Mouse (Mus musculus) ovary, adult 18-20 months (tissue): Measurements from ENCODE around the gene Chid1.

Experiments
- DNase-seq: peaks from one replicate; pipeline ENCODE4 v3.0.0; 2022; ENCODE audit warnings: low spot score, mixed read lengths

Gene Chid1

DNA sequence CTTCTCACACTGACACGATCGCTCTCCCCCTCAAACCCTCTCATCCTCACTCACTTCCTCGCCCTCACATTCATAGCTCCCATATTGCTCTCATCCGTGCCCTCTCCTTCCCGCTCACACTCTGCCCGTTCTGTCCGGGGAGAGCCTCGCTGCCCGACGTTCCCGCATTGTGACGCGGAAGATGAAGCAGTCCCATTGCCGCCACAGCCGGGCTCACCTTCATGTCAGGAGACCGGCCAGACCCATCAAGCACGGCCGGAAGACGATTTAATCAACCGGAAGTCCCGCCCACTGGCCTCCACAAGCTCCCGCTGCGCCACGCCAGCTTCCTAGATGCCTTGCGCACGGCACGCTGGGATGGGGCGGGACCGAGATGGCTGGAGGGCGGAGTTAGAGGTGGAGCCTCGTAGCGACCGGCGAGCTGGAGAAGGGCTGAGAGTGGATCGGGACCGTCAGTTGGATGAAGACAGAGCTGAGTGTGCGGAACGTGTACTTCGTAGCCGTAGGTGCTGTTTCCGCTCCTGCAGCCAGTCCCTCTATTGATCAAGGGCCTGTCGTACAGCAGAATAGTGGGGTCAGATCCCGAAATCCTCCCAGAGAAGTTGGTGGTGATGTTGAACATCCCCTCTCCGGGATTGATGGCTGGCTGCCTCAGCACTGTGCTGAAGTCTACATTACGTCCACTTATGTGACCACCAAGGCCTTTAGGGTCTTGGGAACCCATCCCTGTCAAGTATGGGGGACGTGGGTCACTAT, at the start of gene Chid1:
TSS of gene Chid1 (minus strand) at position 302 of the 756 bp plus-strand sequence.
- DNase-seq: peak; percentile 95

- no peak for DNase-seq
Observed at GRCm38 (mm10) chr7:141588890-141589289, 49.2 kb upstream of the Chid1 start.

- no peak for DNase-seq
Observed at GRCm38 (mm10) chr7:141585881-141586280, 46.2 kb upstream of the Chid1 start.

DNA sequence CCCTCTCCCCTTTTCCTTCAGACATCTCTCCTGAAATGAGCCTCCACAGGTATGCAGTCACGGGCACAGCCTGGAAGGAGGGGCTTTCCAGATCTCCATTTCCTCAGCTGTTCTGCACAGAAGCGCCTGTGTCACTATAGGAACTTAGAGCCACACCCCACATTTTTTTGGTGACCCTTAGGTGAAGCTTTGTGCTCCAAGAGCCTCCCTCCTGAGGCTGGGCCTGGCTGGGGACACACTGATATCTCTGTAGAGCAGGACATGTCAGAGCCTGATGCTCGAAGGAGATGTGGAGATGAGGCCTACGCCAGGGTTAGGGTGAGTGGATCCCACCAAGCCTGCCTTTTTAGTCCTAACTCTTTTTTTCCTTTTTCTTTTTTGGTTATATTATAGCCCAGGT, 45.6 kb upstream of the Chid1 start:
- no peak for DNase-seq

- DNase-seq: no peak
Observed at GRCm38 (mm10) chr7:141584048-141584841, 44.6 kb upstream of the Chid1 start.

DNA sequence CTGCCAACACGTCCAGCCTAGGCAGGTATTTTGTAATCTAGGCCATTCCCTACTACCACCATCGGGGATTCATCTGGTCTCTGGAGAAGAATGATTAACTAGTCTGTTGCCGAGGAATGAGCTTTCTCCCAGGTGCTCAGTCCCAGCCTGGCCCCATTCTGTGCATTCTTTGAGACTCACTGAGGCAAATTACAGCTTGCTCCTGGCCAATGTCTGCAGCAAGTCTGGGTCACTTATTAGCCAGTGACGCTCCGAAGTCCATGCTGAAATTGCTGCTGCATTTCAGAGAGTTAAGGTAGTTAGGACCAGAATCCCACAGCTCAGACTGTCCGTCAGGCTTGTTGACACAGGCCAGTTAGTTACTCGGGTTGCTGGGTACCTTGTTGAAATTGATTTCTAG, 41.7 kb upstream of the Chid1 start:
- DNase-seq: no peak

DNA sequence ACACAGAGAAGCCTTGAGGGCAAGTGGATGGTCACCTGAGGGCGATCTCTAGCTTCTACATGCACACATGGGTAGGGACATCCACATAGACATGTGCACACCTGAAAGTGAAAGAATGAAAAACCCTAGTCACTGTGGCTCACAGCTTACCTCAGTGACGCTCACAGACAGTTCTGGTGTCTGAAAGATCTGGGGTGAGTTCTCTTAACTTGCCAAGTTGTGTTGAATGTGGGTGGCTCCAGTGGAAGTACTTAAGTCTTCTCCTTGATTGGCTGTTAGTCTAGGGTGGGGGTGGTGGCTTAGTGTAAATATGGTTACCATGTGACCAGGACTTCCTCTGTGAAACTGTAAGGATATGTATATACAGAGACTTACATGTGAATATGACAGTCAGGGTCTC, 39.3 kb upstream of the Chid1 start:
- no peak for DNase-seq

GRCm38 (mm10) chr7:141578511-141578910, 38.9 kb upstream of the Chid1 start:
- DNase-seq: no peak

DNA sequence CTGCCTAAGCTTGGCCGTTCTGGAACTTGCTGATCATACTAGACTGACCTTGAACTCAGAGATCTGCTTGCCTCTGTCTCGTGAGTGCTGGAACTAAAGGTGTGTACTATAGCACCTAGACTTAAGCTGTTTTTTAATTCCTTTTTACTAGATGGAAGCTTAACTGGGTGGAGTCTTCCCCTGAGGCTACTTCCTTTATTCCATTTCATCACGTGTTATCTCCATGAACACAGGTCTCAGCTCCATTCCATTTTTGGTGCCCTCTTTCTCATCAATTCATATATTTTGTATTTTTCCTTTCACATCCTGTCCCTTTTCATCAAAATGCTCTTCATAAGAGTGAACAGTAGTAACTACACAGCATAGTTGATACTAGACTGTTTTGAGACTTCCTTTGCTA, 38.1 kb upstream of the Chid1 start:
- no peak for DNase-seq

- DNase-seq: no peak
Observed at GRCm38 (mm10) chr7:141575481-141575880, 35.8 kb upstream of the Chid1 start.

DNA sequence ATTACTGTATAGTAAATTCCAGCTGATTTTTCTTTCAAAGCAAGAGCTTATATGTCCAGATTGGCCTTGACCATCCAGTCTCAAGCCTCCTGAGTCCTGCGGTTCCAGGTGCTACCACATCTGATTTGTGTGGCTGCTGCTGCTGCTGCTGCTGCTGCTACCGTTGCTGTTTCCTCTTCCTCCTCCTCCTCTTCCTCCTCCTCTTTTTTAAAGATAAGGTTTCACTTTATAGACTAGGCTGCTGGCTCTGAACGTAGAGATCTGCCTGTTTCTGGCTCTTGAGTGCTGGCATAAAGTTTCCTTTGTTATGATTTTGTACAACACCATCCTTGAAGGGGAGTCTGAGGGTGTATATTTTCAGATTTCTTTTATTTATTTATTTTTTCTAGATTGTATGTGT, 34.4 kb upstream of the Chid1 start:
- no peak for DNase-seq

GRCm38 (mm10) chr7:141570625-141571295, 31.1 kb upstream of the Chid1 start:
- DNase-seq: no peak

- DNase-seq: no peak
Observed at GRCm38 (mm10) chr7:141569916-141570315, 30.3 kb upstream of the Chid1 start.

DNA sequence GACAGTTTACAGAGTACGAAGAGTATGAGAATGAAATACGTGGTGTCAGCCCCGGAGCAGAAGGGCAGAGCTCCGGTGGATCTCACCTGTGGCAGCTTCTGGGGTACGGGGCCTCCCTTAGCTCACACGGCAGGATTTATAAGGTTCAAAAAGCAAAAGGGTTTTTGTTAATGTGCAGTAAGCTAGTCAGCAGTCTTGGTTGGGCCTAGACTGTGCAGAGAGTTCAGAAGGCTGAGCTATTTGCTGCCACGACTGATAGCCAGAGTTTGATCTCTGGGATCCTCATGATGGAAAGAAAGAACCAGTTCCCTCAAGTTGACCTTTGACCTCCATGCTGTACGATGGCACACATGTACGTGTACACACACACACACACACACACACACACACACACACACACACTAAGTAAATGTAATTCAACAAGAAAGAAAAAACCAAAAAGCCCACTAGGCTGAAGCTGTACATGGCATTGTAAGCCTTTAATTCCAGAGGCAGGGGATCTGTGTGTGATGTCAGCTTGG, 29.7 kb upstream of the Chid1 start:
- DNase-seq: no peak

- DNase-seq: no peak
Observed at GRCm38 (mm10) chr7:141566587-141566986, 26.9 kb upstream of the Chid1 start.

DNA sequence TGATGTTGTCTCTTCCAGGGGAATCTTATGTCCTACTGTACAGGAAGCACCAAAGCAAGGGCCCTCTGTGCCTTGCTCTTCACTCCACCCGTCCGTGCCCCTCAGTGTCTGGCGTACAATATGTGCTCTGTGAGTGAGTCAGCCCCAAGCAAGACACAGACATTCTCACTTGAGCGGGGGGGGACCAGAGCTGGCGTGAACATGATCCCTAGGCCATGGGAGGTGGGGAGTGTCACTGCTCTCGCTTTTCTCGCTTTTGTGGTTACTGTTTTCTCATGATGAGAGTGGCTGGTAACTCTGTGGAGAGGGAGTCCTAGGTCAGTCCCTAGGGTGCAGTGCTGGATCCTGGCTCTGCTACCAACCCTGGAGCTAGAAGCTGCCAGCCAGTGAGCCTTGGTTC, 24.9 kb upstream of the Chid1 start:
- DNase-seq: no peak

DNA sequence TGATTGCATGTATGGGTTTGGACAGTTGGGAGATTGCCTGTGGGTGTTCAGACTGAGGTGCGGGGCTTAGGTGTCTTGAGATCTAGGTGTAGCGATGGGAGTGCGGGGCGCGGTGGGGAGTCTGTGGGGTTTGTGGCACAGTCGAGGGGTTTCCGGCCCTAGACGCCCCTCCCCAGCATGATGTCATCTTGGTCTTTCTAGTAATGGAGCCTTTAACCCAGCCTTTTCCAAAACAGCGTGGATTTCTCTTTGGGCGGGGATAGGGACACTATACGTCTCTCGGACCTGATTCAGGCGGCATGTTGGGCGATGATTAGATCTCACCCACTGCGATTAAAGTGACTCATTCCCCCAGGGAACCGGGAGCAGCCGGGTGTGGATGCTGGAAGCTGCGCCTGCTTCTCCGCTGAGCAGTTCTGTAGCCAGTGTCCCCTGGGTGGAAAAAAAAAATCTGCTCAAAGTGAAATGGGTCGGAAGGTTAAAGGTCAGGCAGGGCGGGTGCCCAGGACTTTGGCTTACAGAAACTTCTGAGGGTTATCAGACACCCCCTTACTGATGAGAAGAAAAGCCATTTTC, 23.3 kb upstream of the Chid1 start:
- DNase-seq: peak; percentile 11

- DNase-seq: no peak
Observed at GRCm38 (mm10) chr7:141562421-141562851, 22.8 kb upstream of the Chid1 start.

GRCm38 (mm10) chr7:141561682-141562391, 22.2 kb upstream of the Chid1 start, which contains the start of gene Ap2a2:
Ap2a2 (plus strand) TSS chr7:141562173.
- DNase-seq: peak; percentile 86

DNA sequence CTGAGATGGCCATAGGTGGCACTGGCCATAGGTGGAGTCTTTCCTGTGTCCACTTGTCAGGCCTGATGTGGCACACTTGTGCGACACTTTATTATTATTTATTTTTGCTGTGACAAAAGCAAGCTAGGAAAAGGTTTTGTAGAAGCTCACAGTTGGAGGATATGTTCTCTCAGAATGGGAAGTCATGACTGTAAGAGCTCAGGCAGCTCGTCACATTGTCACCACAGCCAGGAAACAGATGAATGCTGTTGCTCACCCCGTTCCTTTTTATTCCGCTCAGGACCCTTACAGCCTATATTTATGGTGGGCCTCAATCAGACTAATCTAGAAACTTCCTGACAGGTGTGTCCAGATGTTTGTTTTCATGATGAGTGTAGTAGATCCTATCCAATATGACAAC, 20.8 kb upstream of the Chid1 start:
- DNase-seq: no peak

DNA sequence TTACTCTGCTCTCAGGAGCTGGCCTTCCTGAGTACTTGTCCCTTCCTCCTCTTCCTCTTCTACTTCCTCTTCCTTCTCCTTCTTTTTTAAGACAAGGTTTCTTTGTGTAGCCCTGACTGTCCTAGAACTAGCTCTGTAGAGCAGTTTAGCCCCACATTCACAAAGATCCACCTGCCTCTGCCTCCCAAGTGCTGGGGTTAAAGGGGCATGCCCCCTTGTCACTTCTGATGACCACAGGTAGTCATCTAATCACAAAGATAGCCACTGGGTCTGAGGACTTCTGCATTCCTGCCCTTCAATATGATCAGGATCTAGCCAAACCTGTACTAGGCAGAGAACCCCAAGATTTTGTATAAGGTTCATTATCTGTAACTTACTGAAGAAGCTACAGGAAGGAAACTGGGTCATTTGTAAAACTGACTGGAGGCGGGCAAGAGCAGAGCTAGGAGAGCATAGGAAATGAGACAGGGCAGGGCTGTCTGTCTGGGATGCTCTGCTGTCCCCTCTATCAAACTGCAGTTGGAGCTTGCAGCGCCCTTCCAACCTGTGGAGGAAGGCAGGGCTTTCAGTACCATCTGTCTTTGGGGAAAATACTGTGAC, 20.2 kb upstream of the Chid1 start:
- no peak for DNase-seq
